Mouse (Mus musculus) cerebellum, postnatal 14 days (tissue): ENCODE data around the gene Pfkfb1.
A peak's percentile ranks its signal among the peaks of the same experiment; 100 is the strongest.

Source experiments
- DNase-seq, 2 experiments: peaks; one replicate each; pipeline ENCODE4 v3.0.0; 2021; ENCODE audit warnings: mixed read lengths in 2 of 2

Gene Pfkfb1

GRCm38 (mm10) chrX:150588023-150588764 lies at the start of gene Pfkfb1:
Gene Pfkfb1 (plus strand): TSS chrX:150588229.
- peak; percentile 79 to 84 for DNase-seq

- DNase-seq: no peak
Observed at GRCm38 (mm10) chrX:150540111-150540510, 47.9 kb upstream of the Pfkfb1 start.

GRCm38 (mm10) chrX:150541684-150542083 lies 46.3 kb upstream of the Pfkfb1 start:
- DNase-seq: no peak

GRCm38 (mm10) chrX:150547239-150547638 lies 40.8 kb upstream of the Pfkfb1 start, which contains the start of gene Alas2:
Gene Alas2 (plus strand): TSS chrX:150547375.
- no peak for DNase-seq

DNA sequence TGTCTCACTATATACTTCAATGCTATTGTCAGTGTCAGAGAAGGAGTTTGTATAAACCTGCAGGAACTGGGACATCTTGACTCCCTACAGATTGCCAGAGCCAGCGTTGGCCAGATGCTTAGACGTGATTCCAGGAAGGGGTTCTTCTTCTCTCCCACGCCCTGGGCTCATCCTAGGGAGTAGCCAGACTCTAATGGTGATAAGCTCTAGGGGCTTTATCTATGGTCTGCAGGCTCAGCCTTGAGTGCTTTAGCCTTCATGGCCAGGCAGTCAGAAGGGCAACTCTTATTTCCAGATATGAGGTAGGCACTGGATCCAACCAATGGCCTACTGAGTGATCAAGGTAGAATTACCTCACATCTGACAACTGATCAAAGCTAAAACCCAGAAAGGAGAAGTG lies 38.4 kb upstream of the Pfkfb1 start:
- no peak for DNase-seq

DNA sequence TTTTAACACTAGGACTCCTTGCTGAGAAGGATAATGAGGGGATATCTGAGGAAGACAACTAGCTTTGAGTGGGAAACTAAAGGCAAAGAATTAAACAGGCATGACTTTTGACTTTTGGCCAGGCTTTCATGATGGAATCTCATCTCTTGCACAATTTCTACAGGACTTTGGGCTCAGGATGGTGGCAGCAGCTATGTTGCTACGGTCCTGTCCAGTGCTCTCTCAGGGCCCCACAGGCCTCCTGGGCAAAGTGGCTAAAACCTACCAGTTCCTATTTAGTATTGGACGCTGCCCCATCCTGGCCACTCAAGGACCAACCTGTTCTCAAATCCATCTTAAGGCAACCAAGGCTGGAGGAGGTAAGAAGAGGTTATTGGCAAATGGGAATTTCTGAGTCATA lies 36.0 kb upstream of the Pfkfb1 start:
- DNase-seq: no peak

DNA sequence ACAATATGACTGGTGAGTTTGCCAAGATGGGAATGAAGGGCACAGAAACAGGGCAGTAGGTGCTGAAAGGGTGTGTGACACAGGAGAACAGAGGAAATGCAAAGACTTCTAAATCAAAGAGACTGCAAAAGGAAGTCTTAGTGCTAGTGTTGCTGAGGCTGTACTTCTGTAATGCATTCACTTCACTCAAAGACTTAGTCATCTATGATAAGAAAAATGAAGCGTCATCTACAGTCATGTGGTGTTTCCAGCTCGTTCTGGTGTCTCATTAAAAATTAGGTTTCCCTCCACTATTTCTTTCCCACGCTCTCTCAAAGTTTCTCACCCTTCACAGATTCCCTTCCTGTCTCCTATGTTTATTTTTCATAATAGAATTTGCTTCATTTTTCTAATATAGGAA lies 34.0 kb upstream of the Pfkfb1 start:
- DNase-seq: no peak

- DNase-seq: no peak
Observed at GRCm38 (mm10) chrX:150564644-150565357, 23.2 kb upstream of the Pfkfb1 start.

GRCm38 (mm10) chrX:150581921-150582320 lies 6.1 kb upstream of the Pfkfb1 start:
- no peak for DNase-seq

DNA sequence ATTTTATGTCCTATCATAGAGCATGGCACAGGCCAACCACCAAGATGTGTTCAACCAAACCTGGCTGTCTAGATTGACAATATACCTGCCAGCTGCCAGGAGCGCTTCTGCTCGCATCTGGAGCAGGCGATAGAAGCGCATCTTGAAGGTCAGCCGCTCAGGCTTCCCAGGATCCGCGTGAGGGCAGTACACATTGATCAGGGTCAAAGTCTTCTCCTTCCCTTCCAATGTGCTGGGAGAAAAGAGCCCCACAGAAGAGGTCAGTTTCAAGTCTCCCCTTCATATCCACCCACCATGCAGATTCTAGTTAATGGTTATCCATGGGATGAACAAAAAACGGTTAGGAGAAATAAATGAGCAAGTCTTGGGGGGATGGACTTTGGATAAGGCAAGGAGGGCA lies 2.9 kb upstream of the Pfkfb1 start:
- no peak for DNase-seq

GRCm38 (mm10) chrX:150589696-150590095 lies 1.7 kb downstream of the Pfkfb1 start, which contains the start of gene Apex2:
Gene Apex2 (minus strand): TSS chrX:150589868.
- no peak for DNase-seq

- DNase-seq: no peak
Observed at GRCm38 (mm10) chrX:150593266-150594035, 5.4 kb downstream of the Pfkfb1 start.

GRCm38 (mm10) chrX:150594176-150594575 lies 6.1 kb downstream of the Pfkfb1 start:
- no peak for DNase-seq

DNA sequence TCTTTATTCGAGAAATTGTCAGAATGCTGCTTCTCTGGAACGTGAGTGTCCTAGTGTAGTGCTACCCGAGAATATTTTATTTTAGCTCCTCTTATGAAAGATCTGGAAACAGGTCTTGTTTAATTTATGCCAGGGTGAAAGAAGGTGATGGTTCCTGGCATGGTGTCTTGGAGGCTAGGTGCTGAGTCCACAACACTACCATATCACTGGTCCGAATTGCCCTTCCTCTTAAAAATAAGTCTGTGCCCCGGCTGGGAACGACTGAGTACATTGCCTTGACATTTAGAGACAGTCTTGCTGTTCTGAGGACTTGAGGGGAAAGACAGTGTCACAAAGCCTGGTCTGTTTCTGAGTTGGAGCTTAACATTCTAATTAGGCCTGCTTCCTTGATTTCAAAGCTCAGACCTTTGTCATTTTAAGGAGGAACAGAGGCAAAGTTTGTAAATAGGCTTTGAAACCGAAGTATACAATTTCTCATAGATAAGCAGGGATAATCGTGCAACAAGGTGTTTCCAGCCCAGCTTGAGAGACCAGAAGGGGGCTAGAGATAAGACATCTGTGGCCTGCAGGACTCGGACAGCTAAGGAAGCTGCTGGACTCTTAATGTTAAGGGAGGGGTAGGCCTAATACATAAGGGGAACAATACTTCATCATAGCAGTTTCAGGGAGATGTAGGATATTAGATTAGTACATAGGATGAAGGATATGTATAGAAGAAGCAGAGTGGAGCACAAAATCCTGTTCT lies 7.2 kb downstream of the Pfkfb1 start:
- no peak for DNase-seq

DNA sequence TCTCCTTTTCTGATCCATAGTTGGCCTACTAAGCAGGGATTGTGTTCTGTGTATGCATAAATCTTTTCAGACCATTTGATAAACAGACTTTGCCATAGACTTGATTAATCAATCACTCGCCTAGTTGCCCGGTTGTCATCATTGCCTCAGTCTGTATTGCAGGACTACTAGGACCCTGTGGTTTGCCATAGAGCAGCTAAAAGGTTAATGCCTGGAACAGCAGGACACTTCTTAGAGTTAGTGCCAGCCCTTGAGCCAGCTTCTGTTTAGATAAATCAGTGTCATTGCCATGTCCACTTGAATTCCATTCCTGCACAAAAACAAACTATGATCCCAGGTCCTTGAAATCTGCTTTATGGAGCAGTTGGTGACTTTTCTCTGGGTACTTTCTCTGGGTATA lies 10.9 kb downstream of the Pfkfb1 start:
- DNase-seq: no peak

DNA sequence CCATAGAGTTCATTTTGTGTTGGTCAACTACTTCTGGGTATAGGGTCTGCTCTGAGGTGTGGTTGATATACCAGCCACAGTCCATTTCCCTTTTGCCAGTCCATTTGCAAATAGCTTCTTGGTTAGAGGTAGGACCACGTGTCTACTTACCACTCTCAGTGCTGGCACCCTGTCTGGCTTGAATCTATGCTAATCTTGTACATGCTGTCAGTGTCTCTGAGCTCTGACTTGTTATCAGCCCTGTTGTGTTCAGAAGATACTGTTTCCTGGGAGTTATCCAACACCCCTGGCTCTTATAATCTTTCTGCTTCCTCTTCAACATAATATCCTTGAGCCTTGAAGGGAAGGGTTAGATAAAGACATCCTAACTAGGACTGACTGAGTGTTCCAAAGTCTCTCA lies 48.4 kb downstream of the Pfkfb1 start:
- no peak for DNase-seq

- DNase-seq: peak; percentile 72 to 73
Observed at GRCm38 (mm10) chrX:150656122-150656907, 68.3 kb downstream of the Pfkfb1 start.

GRCm38 (mm10) chrX:150656908-150657796 lies 69.1 kb downstream of the Pfkfb1 start, which contains the start of gene Tro:
Gene Tro (minus strand): TSS chrX:150657583.
- DNase-seq: peak; percentile 80 to 85

- peak; percentile 13 to 20 for DNase-seq
Observed at GRCm38 (mm10) chrX:150657797-150658118, 69.7 kb downstream of the Pfkfb1 start.

GRCm38 (mm10) chrX:150662809-150663208 lies 74.8 kb downstream of the Pfkfb1 start:
- DNase-seq: peak; percentile 49

- DNase-seq: no peak
Observed at GRCm38 (mm10) chrX:150677505-150677904, 89.5 kb downstream of the Pfkfb1 start.
